Mouse (Mus musculus): Measurements from ENCODE around the gene Prss27. TPM values are rescaled to one million over a fixed set of nuclear protein-coding genes. Genes with fewer than 3 reads are reported as not detected.
"Not testable (repeated sequence)": the region's sequence is repeated elsewhere in the genome, so short reads cannot be mapped to it uniquely, and the experiment has no call there.

Prss27 gene
- polyA plus RNA-seq, 1 experiment from 2014 or later, result 0.28 TPM

- TF ChIP-seq CTCF (IDR thresholded peaks at IDR 0.05), result no peak
- POLR2A ChIA-PET, result no interaction called here
Observed at GRCm38 (mm10) chr17:24057730-24058245, 19.8 kb downstream of the Prss27 start.

DNA sequence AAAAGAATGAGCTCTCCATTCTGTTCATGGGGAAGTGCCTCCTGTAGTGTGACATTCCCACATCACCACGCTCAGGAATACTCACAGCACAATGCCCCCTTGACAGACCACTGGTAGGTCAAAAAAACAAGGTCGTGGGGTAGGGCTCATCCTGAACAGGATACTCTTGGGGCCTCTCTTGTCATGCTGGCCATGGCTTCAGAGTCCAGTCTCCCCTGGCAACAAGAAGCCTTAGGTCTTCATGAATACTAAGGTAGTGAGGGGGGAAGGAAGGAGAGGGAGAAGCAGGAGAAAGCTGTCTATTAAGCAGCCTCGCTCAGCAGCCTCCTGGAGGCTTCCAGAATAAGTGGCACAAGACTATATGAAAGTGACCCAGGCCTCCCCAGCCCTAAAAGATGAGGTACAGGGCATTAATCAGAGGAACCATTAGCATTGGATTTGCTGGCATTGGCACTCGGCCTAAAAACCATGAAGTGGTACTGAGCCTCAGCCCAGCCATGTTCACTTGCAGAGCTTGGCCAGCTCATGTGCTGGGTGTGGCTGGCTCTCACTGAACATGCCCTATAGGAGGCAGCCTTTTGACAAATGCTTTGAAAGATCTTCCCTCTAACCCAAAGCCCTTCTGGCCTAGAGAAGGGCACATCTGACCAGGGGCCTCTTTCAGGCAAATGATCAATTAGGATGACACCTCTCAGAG is 24.7 kb downstream of the Prss27 start:
- no peaks in the 10 kb centered on the region for H3K27me3 ChIP-seq
- in situ Hi-C loops (cut with MboI; ENCODE audit: low pct_unique_long_range_greater_than_20kb), result no loop called here
- CTCF ChIA-PET, result interaction anchor here (1.8 kb wide), 1 partner anchor 53 kb away, joined by 3 read pairs; no protein-coding TSS in a partner anchor
- DNase-seq (ENCODE audit: low read depth, low spot score) (no peak), ATAC-seq (no peak)
- no peak for TF ChIP-seq CTCF (IDR thresholded peaks at IDR 0.05)
- POLR2A ChIA-PET, result no interaction called here

More at GRCm38 (mm10) chr17:24057730-24058245, 19.8 kb downstream of the Prss27 start:
- in situ Hi-C loops (cut with MboI; ENCODE audit: low pct_unique_long_range_greater_than_20kb), result no loop called here
- CTCF ChIA-PET, result interaction anchor here (0.8 kb wide), 1 partner anchor 12 kb away, joined by 3 read pairs; no protein-coding TSS in a partner anchor
- H3K27me3 ChIP-seq, result no peaks in the 10 kb centered on the region
- DNase-seq (ENCODE audit: low read depth, low spot score), result no peak
- no peak for ATAC-seq

DNA sequence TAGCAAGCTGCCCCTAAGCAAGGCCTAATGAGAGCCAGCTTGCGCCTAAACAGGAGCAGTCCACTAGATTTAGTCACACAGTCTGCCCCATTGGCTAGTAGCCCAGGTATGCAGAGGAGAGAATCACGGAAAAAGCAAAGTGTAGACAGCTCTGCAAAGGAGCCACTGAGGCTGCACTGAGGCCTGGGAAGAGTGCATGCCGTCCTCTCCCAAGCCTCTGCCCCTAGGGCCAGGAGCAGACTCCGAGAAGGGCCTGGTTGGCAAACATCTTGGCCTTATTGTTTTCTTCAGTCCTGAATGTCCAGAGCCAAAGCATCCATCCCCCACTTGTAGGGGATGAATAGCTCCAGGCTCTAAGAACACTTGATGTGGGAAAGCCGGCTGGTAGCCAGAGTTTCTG is 30.3 kb downstream of the Prss27 start:
- ATAC-seq (no peak), DNase-seq (ENCODE audit: low read depth, low spot score) (no peak)
- in situ Hi-C loops (cut with MboI; ENCODE audit: low pct_unique_long_range_greater_than_20kb), result no loop called here
- no peak for TF ChIP-seq CTCF (IDR thresholded peaks at IDR 0.05)
- POLR2A ChIA-PET, result interaction anchor here (1.0 kb wide), 1 partner anchor 32 kb away, joined by 3 read pairs; no protein-coding TSS in a partner anchor
- CTCF ChIA-PET, result interaction anchor here (1.3 to 1.5 kb wide), 2 partner anchors 11 to 61 kb away, joined by 3 read pairs; no protein-coding TSS in a partner anchor
- no peaks in the 10 kb centered on the region for H3K27me3 ChIP-seq

DNA sequence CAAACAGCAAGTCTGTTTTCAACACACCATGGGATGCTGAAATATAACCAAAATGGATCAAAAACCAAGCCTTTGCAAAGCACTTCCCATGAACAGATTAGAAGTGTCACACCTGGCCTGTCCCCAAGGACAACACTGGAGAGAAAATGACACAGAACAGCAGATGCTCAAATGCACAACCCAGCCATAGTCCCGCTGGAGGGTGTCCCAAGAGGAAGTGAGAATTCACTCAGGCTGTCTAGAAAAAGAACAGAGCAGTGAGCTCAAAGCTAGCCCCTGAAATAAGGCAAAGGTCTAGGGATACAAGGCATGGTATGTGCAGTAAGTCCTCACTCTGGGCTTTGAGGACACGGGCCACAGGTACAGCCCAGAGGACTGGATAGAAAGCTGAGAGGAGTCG is 31.6 kb downstream of the Prss27 start:
- CTCF ChIA-PET, result interaction anchor here (0.9 kb wide), 1 partner anchor 11 kb away, joined by 3 read pairs; no protein-coding TSS in a partner anchor
- no peak for ATAC-seq
- POLR2A ChIA-PET, result no interaction called here
- TF ChIP-seq CTCF (IDR thresholded peaks at IDR 0.05), result no peak
- DNase-seq (ENCODE audit: low read depth, low spot score), result no peak
- H3K27me3 ChIP-seq, result no peaks in the 10 kb centered on the region
- in situ Hi-C loops (cut with MboI; ENCODE audit: low pct_unique_long_range_greater_than_20kb), result no loop called here

DNA sequence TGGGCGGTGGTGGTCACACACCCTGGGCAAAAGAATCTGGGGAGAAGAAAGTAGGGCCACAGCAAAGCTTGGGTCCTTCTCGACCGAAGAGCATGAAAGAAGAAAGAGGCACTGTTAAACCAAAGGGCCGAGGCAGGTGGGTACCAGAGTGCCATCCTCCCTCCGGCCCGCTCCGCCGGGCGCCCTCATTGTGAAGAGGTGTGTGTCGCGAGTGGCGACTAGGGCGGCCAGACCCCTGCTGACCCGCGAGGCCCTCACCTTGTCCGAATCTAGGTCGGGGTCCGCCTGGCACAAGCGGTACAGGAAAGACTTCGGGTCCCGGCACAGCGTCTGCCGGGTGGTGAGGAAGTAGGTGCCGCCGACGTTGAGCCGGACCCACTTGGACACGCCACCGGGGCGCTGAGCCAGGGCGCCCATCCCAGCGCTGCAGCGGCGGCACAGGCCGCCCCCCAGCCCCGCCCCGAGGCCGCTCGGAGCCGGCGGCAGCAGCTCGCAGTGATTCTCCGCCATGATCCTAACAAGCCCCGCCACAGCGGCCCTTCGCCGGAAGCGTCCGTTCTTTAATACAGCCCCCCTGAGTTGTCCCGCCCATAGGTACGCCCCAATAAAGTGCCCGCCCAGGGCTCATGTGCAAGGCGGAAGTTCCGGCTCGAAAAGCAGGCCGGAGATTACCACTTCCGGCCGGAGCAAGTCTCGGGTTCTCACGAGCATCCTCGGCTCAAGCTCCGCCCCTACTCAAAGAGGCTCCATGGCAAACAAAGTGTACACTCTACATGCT is 35.2 kb downstream of the Prss27 start, which contains the start of gene Kctd5:
TSS of gene Kctd5 (minus strand) at position 567 of the 778 bp plus-strand sequence.
- POLR2A ChIA-PET, result no interaction called here
- DNase-seq (ENCODE audit: low read depth, low spot score), result peak; percentile 82
- no peak for TF ChIP-seq CTCF (IDR thresholded peaks at IDR 0.05)
- in situ Hi-C loops (cut with MboI; ENCODE audit: low pct_unique_long_range_greater_than_20kb), result no loop called here
- ATAC-seq, result peak; percentile 74
- CTCF ChIA-PET, result no interaction called here
- H3K27me3 ChIP-seq, result no peaks in the 10 kb centered on the region

GRCm38 (mm10) chr17:24077101-24077500 is 39.2 kb downstream of the Prss27 start:
- H3K27me3 ChIP-seq, result no peaks in the 10 kb centered on the region
- ATAC-seq, result no peak
- DNase-seq (ENCODE audit: low read depth, low spot score), result no peak
- CTCF ChIA-PET, result interaction anchor here (1.5 kb wide), 1 partner anchor 12 kb away, joined by 4 read pairs; no protein-coding TSS in a partner anchor
- POLR2A ChIA-PET, result no interaction called here
- in situ Hi-C loops (cut with MboI; ENCODE audit: low pct_unique_long_range_greater_than_20kb), result no loop called here
- no peak for TF ChIP-seq CTCF (IDR thresholded peaks at IDR 0.05)

GRCm38 (mm10) chr17:24084593-24084992 is 46.6 kb downstream of the Prss27 start:
- CTCF ChIA-PET, result no interaction called here
- TF ChIP-seq CTCF (IDR thresholded peaks at IDR 0.05), result no peak
- DNase-seq (ENCODE audit: low read depth, low spot score) (no peak), ATAC-seq (no peak)
- in situ Hi-C loops (cut with MboI; ENCODE audit: low pct_unique_long_range_greater_than_20kb), result no loop called here
- POLR2A ChIA-PET, result no interaction called here
- no peaks in the 10 kb centered on the region for H3K27me3 ChIP-seq

DNA sequence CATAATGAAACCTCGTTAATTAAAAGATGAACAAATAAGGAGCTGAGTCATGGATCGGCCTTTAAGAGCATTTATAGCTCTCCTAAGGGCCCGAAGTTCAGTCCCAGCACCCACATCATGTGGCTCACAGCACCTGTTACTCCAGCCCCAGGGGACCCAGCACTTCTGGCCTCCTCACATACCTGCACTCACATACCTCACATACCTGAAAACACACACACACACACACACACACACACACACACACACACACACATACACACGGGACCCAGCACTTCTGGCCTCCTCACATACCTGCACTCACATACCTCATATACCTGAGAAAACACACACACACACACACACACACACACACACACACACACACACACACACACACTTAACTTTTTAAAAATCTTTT is 48.5 kb downstream of the Prss27 start:
- DNase-seq (ENCODE audit: low read depth, low spot score); H3K27me3 ChIP-seq; POLR2A ChIA-PET; CTCF ChIA-PET; in situ Hi-C loops (cut with MboI; ENCODE audit: low pct_unique_long_range_greater_than_20kb); ATAC-seq: not testable (repeated sequence)

GRCm38 (mm10) chr17:24090575-24090974 is 52.6 kb downstream of the Prss27 start:
- ATAC-seq, result no peak
- CTCF ChIA-PET, result no interaction called here
- no peak for TF ChIP-seq CTCF (IDR thresholded peaks at IDR 0.05)
- no peak for DNase-seq (ENCODE audit: low read depth, low spot score)
- no peaks in the 10 kb centered on the region for H3K27me3 ChIP-seq
- POLR2A ChIA-PET, result no interaction called here
- in situ Hi-C loops (cut with MboI; ENCODE audit: low pct_unique_long_range_greater_than_20kb), result no loop called here

Other genes with a start within 250 kb of the Prss27 start
- gene Srrm2, start 247.6 kb upstream of the Prss27 start, polyA plus RNA-seq (2021), result 314 TPM
- gene Elob, start 209.0 kb upstream of the Prss27 start, polyA plus RNA-seq (2021), result 610 TPM
- gene Prss33, start 202.1 kb upstream of the Prss27 start, polyA plus RNA-seq (2021), result not detected
- gene Prss32, start 194.3 kb upstream of the Prss27 start, polyA plus RNA-seq (2021), result 0.45 TPM
- gene Prss41, start 194.0 kb upstream of the Prss27 start, polyA plus RNA-seq (2021), result 0.35 TPM
- not detected for gene Prss21, start 170.1 kb upstream of the Prss27 start, polyA plus RNA-seq (2021)
- not detected for gene Dcpp1, start 157.3 kb upstream of the Prss27 start, polyA plus RNA-seq (2021)
- gene Dcpp2, start 157.3 kb upstream of the Prss27 start, polyA plus RNA-seq (2021), result not detected
- not detected for gene Dcpp3, start 120.7 kb upstream of the Prss27 start, polyA plus RNA-seq (2021)
- not detected for gene Sbp, start 96.5 kb upstream of the Prss27 start, polyA plus RNA-seq (2021)
- gene Sbpl, start 82.9 kb upstream of the Prss27 start, polyA plus RNA-seq (2021), result not detected
- gene Prss30, start 57.6 kb upstream of the Prss27 start, polyA plus RNA-seq (2021), result 0.05 TPM
- 0.28 TPM for gene Prss22, start 40.0 kb upstream of the Prss27 start, polyA plus RNA-seq (2021)
- gene Kctd5, start 35.3 kb downstream of the Prss27 start, polyA plus RNA-seq (2021), result 57.8 TPM
- gene Pdpk1, start 112.8 kb downstream of the Prss27 start, polyA plus RNA-seq (2021), result 31.3 TPM
- gene Amdhd2, start 125.6 kb downstream of the Prss27 start, polyA plus RNA-seq (2021), result 69.3 TPM
- gene Atp6v0c, start 131.6 kb downstream of the Prss27 start, polyA plus RNA-seq (2021), result 426 TPM
- gene Tbc1d24, start 167.4 kb downstream of the Prss27 start, polyA plus RNA-seq (2021), result 9.2 TPM
- gene Ntn3, start 171.4 kb downstream of the Prss27 start, polyA plus RNA-seq (2021), result 0.08 TPM
- 8.6 TPM for gene Tedc2, start 182.7 kb downstream of the Prss27 start, polyA plus RNA-seq (2021)
- gene Ccnf, start 213.3 kb downstream of the Prss27 start, polyA plus RNA-seq (2021), result 12.9 TPM

Measured in Patski (cell line).